Mouse (Mus musculus) thymus, adult 2 months (tissue): ENCODE data around the gene Dbt. TPM values are rescaled to one million over a fixed set of nuclear protein-coding genes. Genes with fewer than 3 reads are reported as not detected.
A peak's percentile ranks its signal among the peaks of the same experiment; 100 is the strongest.

ENCODE experiments used
- DNase-seq: peaks from one replicate; pipeline ENCODE4 v3.0.0; 2021
- H3K27ac ChIP-seq: fragments of 200-500 bp; 2 replicates; pipeline ENCODE4 v1.5.1; 2012; ENCODE audit warnings: low read length, control low read depth; ENCODE audit not compliant: control insufficient read depth, insufficient read depth
- H3K27me3 ChIP-seq: fragments of 200-500 bp; 2 replicates; pipeline ENCODE4 v1.6.1; 2012; ENCODE audit warnings: mild to moderate bottlenecking, low read length, moderate library complexity, mixed read lengths; ENCODE audit not compliant: control insufficient read depth, insufficient read depth
- H3K36me3 ChIP-seq: fragments of 200-500 bp; 2 replicates; pipeline ENCODE4 v1.6.1; 2012; ENCODE audit warnings: mild to moderate bottlenecking, low read length, moderate library complexity; ENCODE audit not compliant: control insufficient read depth, insufficient read depth
- H3K4me1 ChIP-seq: fragments of 200-500 bp; replicated peaks from 2 replicates; pipeline ENCODE4 v1.6.1; 2012; ENCODE audit warnings: low read length; ENCODE audit not compliant: control insufficient read depth, insufficient read depth
- H3K4me3 ChIP-seq: fragments of 200-500 bp; 2 replicates; pipeline ENCODE4 v1.5.1; 2012; ENCODE audit warnings: mild to moderate bottlenecking, low read length, control low read depth, moderate library complexity; ENCODE audit not compliant: control insufficient read depth, insufficient read depth
- CTCF ChIP-seq: fragments of 200-500 bp; IDR thresholded peaks from 2 replicates; pipeline ENCODE4 v1.5.1; 2012; ENCODE audit warnings: mild to moderate bottlenecking, control low read depth, low read length, moderate library complexity, borderline replicate concordance; ENCODE audit not compliant: control insufficient read depth, poor library complexity, insufficient read depth; ENCODE audit errors: extremely low read depth
- POLR2A ChIP-seq: fragments of 200-500 bp; IDR thresholded peaks from 2 replicates; pipeline ENCODE4 v1.6.1; 2012; ENCODE audit warnings: mild to moderate bottlenecking, low read length, control low read depth, moderate library complexity; ENCODE audit not compliant: control insufficient read depth, poor library complexity, insufficient read depth; ENCODE audit errors: extremely low read depth
- WGBS: fragments of 180-500 bp; shearing (Covaris S2); methylation state at CpG from one replicate; pipeline ENCODE4 v1.1.7; 2018; 5-methylcytosine and 5-hydroxymethylcytosine counted together
- polyA plus RNA-seq: library from polyadenylated mRNA; depleted of rRNA; stranded (reverse); fragments of >200 nt; gene quantifications from 2 replicates; pipeline ENCODE4 v1.2.3, GENCODE M21; 2012

Dbt gene
- polyA plus RNA-seq, 1 experiment: 8.7 TPM

- H3K4me3 ChIP-seq: no peak within 1 kb of the TSS
- H3K36me3 ChIP-seq: no peaks in the 10 kb centered on the region
- no peaks in the 10 kb centered on the region for H3K27me3 ChIP-seq
- no peak within 1 kb of the TSS for H3K27ac ChIP-seq
- TF ChIP-seq CTCF: no peak
- no peak for TF ChIP-seq POLR2A
- no peak for DNase-seq
- H3K4me1 ChIP-seq: peaks cover 8% of the 10 kb centered on the region
- 44% methylated on average over 7 of the region's 7 CpGs for WGBS
Observed at GRCm38 (mm10) chr3:116562408-116563094, 49.7 kb downstream of the Dbt start, which contains the start of gene Lrrc39. Lrrc39 (plus strand) TSS chr3:116562973.

GRCm38 (mm10) chr3:116563095-116563492, 50.2 kb downstream of the Dbt start:
- Histone ChIP-seq H3K27me3 (no peaks in the 10 kb centered on the region), H3K4me3 (no peak overlapping the region), H3K36me3 (no peaks in the 10 kb centered on the region), H3K4me1 (peaks cover 8% of the 10 kb centered on the region), H3K27ac (no peak overlapping the region)
- TF ChIP-seq CTCF: no peak
- TF ChIP-seq POLR2A: no peak
- 23% methylated on average over 7 of the region's 7 CpGs for WGBS
- no peak for DNase-seq

- 27% methylated on average over 2 of the region's 2 CpGs for WGBS
- Histone ChIP-seq H3K36me3 (no peaks in the 10 kb centered on the region), H3K27ac (no peak overlapping the region), H3K4me1 (no peaks in the 10 kb centered on the region), H3K27me3 (no peaks in the 10 kb centered on the region), H3K4me3 (no peak overlapping the region)
- no peak for TF ChIP-seq CTCF
- no peak for TF ChIP-seq POLR2A
- no peak for DNase-seq
Observed at GRCm38 (mm10) chr3:116570628-116571027, 57.8 kb downstream of the Dbt start.

GRCm38 (mm10) chr3:116577286-116577685, 64.4 kb downstream of the Dbt start:
- peaks cover 17% of the 10 kb centered on the region for H3K36me3 ChIP-seq
- no peak overlapping the region for H3K27ac ChIP-seq
- WGBS: 68% methylated on average over 3 of the region's 3 CpGs
- H3K27me3 ChIP-seq: no peaks in the 10 kb centered on the region
- TF ChIP-seq POLR2A: no peak
- no peak for TF ChIP-seq CTCF
- H3K4me1 ChIP-seq: no peaks in the 10 kb centered on the region
- DNase-seq: no peak
- H3K4me3 ChIP-seq: no peak overlapping the region

- no peaks in the 10 kb centered on the region for H3K27me3 ChIP-seq
- no peak overlapping the region for H3K27ac ChIP-seq
- no peaks in the 10 kb centered on the region for H3K4me1 ChIP-seq
- no peak for DNase-seq
- peaks cover 42% of the 10 kb centered on the region for H3K36me3 ChIP-seq
- 96% methylated on average over 9 of the region's 9 CpGs for WGBS
- no peak overlapping the region for H3K4me3 ChIP-seq
- TF ChIP-seq POLR2A (no peak), CTCF (no peak)
Observed at GRCm38 (mm10) chr3:116582201-116582600, 69.3 kb downstream of the Dbt start.

GRCm38 (mm10) chr3:116594076-116594727, 81.3 kb downstream of the Dbt start:
- H3K36me3 ChIP-seq: peaks cover 21% of the 10 kb centered on the region
- peak overlapping the region; percentile 67 for H3K27ac ChIP-seq
- peak overlapping the region; percentile 96 for H3K4me3 ChIP-seq
- DNase-seq: no peak
- no peaks in the 10 kb centered on the region for H3K4me1 ChIP-seq
- TF ChIP-seq CTCF (no peak), POLR2A (no peak)
- WGBS: 2% methylated on average over 22 of the region's 22 CpGs
- no peaks in the 10 kb centered on the region for H3K27me3 ChIP-seq
